Mouse (Mus musculus): ENCODE data around the gene Klf9. TPM values are rescaled to one million over a fixed set of nuclear protein-coding genes. Genes with fewer than 3 reads are reported as not detected.

Klf9 gene
- 100 to 1,000 TPM; 160 to 182 TPM for total RNA-seq (2021)

GRCm38 (mm10) chr19:23140689-23141317, at the start of gene Klf9:
Klf9 (plus strand) TSS chr19:23141226.
- DNase-seq: peak; percentile 98 to 99

GRCm38 (mm10) chr19:23091586-23091985, 49.4 kb upstream of the Klf9 start:
- DNase-seq: no peak

- DNase-seq: no peak
Measured at GRCm38 (mm10) chr19:23093548-23093947, 47.5 kb upstream of the Klf9 start.

- DNase-seq: no peak
Measured at GRCm38 (mm10) chr19:23094906-23095305, 46.1 kb upstream of the Klf9 start.

- DNase-seq: no peak
Measured at GRCm38 (mm10) chr19:23106859-23107258, 34.2 kb upstream of the Klf9 start.

GRCm38 (mm10) chr19:23107335-23107734, 33.7 kb upstream of the Klf9 start:
- DNase-seq: no peak

- DNase-seq: no peak
Measured at GRCm38 (mm10) chr19:23121875-23122274, 19.2 kb upstream of the Klf9 start.

- DNase-seq: no peak
Measured at GRCm38 (mm10) chr19:23124023-23124550, 16.9 kb upstream of the Klf9 start.

GRCm38 (mm10) chr19:23125227-23126150, 15.5 kb upstream of the Klf9 start:
- DNase-seq: no peak

- no peak for DNase-seq
Measured at GRCm38 (mm10) chr19:23129908-23130307, 11.1 kb upstream of the Klf9 start.

- DNase-seq: no peak
Measured at GRCm38 (mm10) chr19:23132106-23132635, 8.9 kb upstream of the Klf9 start.

GRCm38 (mm10) chr19:23132720-23133426, 8.2 kb upstream of the Klf9 start:
- no peak for DNase-seq

- DNase-seq: peak in 1 of 2 experiments; percentile 27
Measured at GRCm38 (mm10) chr19:23133427-23134094, 7.5 kb upstream of the Klf9 start.

GRCm38 (mm10) chr19:23134095-23134440, 7.0 kb upstream of the Klf9 start:
- DNase-seq: peak; percentile 79 to 81

GRCm38 (mm10) chr19:23134441-23135301, 6.4 kb upstream of the Klf9 start:
- peak; percentile 84 for DNase-seq

GRCm38 (mm10) chr19:23135349-23136201, 5.5 kb upstream of the Klf9 start:
- DNase-seq: peak; percentile 87 to 88

- peak; percentile 65 to 66 for DNase-seq
Measured at GRCm38 (mm10) chr19:23136202-23136850, 4.7 kb upstream of the Klf9 start.

GRCm38 (mm10) chr19:23137295-23137694, 3.7 kb upstream of the Klf9 start:
- no peak for DNase-seq

GRCm38 (mm10) chr19:23139756-23140470, 1.1 kb upstream of the Klf9 start:
- no peak for DNase-seq
